Mouse (Mus musculus) megakaryocyte, embryonic 14.5 days (primary cell): ENCODE results near the gene Etv6.

Experiments used
- FLI1 ChIP-seq: IDR thresholded peaks from 2 replicates; pipeline ENCODE4 v1.6.1; 2012; ENCODE audit warnings: low read length, inconsistent platforms, mixed read lengths
- GATA1 ChIP-seq: IDR thresholded peaks from 3 replicates; pipeline ENCODE4 v1.6.1; 2012; ENCODE audit warnings: mixed read lengths, low read length, inconsistent platforms, borderline replicate concordance

GRCm38 (mm10) chr6:134112753-134113152 lies 77.3 kb downstream of the Etv6 start:
- TF ChIP-seq GATA1: no peak
- no peak for TF ChIP-seq FLI1
